Mouse (Mus musculus): ENCODE measurements around the gene Rarres2. TPM values are rescaled to one million over a fixed set of nuclear protein-coding genes. Genes with fewer than 3 reads are reported as not detected.
A peak's percentile ranks its signal among the peaks of the same experiment; 100 is the strongest.

Rarres2 gene
- polyA plus RNA-seq, 1 experiment: 87.9 TPM

DNA sequence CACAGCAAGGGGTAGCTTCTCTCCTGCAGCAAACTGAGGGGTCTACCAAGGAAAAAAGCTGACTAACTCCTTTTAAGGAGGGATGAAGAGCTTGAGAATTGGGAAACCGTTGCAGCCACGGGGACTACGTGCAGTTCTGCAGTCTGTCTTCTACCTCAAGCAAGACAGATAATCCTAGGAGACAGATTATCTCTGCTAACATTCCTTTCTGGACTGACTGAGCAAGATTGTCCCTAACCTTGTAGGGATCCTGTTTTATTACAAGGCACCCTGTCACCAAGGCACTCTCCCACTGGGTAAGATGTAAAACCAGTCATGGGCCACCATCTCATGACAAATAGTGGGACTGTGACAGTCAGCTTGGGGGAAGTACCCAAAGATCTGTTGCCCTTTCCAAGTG is 8.7 kb upstream of the Rarres2 start:
- no peak overlapping the region for H3K4me3 ChIP-seq (ENCODE audit: insufficient read depth, low read depth, low read length)
- 74% methylated on average over 3 of the region's 3 CpGs for WGBS
- no peaks in the 10 kb centered on the region for H3K27me3 ChIP-seq (replicated peaks; ENCODE audit: control insufficient read depth, insufficient read depth, low read length)
- no peak for DNase-seq
- no peak for TF ChIP-seq POLR2A (IDR thresholded peaks at IDR 0.05; ENCODE audit: low read depth, low read length)
- TF ChIP-seq CTCF (conservative IDR thresholded peaks at IDR 0.05; ENCODE audit: insufficient read depth, insufficient read length, low read depth, low read length): no peak
- H3K4me1 ChIP-seq (ENCODE audit: control insufficient read depth, insufficient read depth, low read length): peaks cover 4% of the 10 kb centered on the region; the same call in 1 of the 2 replicates
- no peak overlapping the region for H3K27ac ChIP-seq (ENCODE audit: insufficient read depth, low read depth, low read length)
- no peaks in the 10 kb centered on the region for H3K36me3 ChIP-seq (ENCODE audit: control insufficient read depth, insufficient read depth, low read length)

DNA sequence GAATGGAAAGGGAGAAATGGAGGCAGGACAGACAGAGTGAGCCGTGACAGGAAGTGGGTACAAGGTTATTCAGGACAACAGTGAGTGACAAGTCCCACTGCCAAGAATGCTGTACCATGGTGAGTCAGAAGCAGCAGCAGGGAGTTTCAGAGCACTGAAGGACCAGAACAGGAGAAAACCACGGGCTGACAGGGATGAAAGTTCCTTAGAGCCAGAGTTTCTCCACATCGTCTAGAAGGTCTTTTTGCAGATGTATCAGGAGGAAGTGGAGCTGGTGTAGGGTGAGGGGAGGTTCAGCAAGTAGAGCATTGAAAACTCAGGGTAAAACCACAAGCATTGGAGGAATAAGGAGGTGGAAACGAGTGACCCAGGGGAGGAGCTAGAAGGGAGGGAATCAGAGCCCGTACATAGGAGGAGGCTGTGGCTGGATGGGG is 6.6 kb upstream of the Rarres2 start:
- TF ChIP-seq CTCF (conservative IDR thresholded peaks at IDR 0.05; ENCODE audit: insufficient read depth, insufficient read length, low read depth, low read length) (no peak), POLR2A (IDR thresholded peaks at IDR 0.05; ENCODE audit: low read depth, low read length) (no peak)
- peak; percentile 49 for DNase-seq
- 21% methylated on average over 5 of the region's 5 CpGs for WGBS

DNA sequence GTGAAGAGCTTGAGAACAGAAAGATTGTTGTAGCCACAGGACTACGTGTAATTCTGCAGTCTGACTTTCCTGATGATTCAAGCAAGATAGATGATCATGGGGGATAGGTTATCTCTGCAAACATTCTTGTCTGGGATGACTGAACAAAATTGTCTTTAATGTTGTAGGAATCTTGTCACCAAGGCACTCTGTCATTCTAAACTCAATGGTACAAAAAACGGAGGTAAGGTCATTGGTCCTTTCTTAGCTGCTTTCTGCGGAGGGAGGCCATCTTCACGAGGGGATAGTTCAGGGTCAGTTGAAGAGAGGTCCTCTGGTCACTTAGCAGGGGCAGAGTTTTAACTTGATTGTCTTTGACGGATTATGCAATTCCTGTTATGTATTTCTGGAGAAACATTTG is 6.1 kb upstream of the Rarres2 start:
- DNase-seq: no peak
- TF ChIP-seq POLR2A (IDR thresholded peaks at IDR 0.05; ENCODE audit: low read depth, low read length): no peak
- no peak for TF ChIP-seq CTCF (conservative IDR thresholded peaks at IDR 0.05; ENCODE audit: insufficient read depth, insufficient read length, low read depth, low read length)
- WGBS: 32% methylated on average over 5 of the region's 5 CpGs
- Histone ChIP-seq H3K27me3 (replicated peaks; ENCODE audit: control insufficient read depth, insufficient read depth, low read length) (no peaks in the 10 kb centered on the region), H3K36me3 (ENCODE audit: control insufficient read depth, insufficient read depth, low read length) (no peaks in the 10 kb centered on the region), H3K27ac (ENCODE audit: insufficient read depth, low read depth, low read length) (peak overlapping the region; percentile 52), H3K4me3 (ENCODE audit: insufficient read depth, low read depth, low read length) (no peak overlapping the region), H3K4me1 (ENCODE audit: control insufficient read depth, insufficient read depth, low read length) (peaks cover 4% of the 10 kb centered on the region; the same call in 1 of the 2 replicates)

More for the DNA sequence above, 6.6 kb upstream of the Rarres2 start:
- Histone ChIP-seq H3K36me3 (ENCODE audit: control insufficient read depth, insufficient read depth, low read length) (no peaks in the 10 kb centered on the region), H3K27ac (ENCODE audit: insufficient read depth, low read depth, low read length) (peak overlapping the region; percentile 52), H3K27me3 (replicated peaks; ENCODE audit: control insufficient read depth, insufficient read depth, low read length) (no peaks in the 10 kb centered on the region), H3K4me1 (ENCODE audit: control insufficient read depth, insufficient read depth, low read length) (peaks cover 4% of the 10 kb centered on the region; the same call in 1 of the 2 replicates), H3K4me3 (ENCODE audit: insufficient read depth, low read depth, low read length) (no peak overlapping the region)

DNA sequence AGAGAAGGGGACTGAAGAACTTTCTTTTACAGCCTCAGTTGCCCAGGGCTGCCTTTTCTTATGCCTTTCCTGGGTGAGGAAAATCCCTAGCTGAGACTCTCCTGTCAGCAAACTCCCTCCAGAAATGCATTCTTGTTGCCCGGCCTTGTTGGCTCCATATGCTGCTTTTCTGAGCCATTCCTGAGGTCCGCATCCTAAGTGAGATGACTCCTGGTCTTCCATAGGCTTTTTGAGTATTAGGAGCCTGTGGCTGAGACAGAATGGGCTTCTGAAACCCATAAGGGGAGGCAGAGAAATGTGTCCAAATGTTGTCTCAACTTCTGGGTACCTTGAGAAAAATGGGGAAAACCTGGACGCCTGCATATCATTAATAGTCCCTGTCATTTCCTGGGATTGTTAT is 1.4 kb upstream of the Rarres2 start:
- WGBS: 74% methylated on average over 3 of the region's 3 CpGs
- H3K27ac ChIP-seq (ENCODE audit: insufficient read depth, low read depth, low read length): no peak overlapping the region

DNA sequence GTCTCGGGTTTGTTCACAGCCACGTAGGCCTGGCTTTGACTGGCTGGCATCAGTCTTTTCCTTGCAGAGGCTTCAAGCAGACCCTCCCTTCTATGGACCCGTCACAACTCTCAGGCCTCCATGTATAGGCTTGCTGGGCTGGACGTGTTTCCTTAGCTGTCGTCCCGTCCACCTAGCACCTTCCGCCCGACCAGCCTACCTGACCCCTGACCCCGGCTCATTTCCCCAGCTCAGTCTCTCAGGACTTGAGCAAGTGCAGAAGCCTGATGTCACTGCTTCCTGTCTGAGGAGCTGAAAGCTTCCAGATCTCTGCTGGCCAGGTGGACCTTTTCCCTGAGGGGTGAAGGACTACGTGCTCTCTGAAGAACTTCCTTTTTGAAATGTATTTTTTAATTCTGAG is 691 bp upstream of the Rarres2 start:
- 52% methylated on average over 10 of the region's 10 CpGs for WGBS
- Histone ChIP-seq H3K4me1 (ENCODE audit: control insufficient read depth, insufficient read depth, low read length) (peaks cover 21% of the 10 kb centered on the region), H3K36me3 (ENCODE audit: control insufficient read depth, insufficient read depth, low read length) (no peaks in the 10 kb centered on the region), H3K4me3 (ENCODE audit: insufficient read depth, low read depth, low read length) (no peak overlapping the region), H3K27me3 (replicated peaks; ENCODE audit: control insufficient read depth, insufficient read depth, low read length) (no peaks in the 10 kb centered on the region), H3K27ac (ENCODE audit: insufficient read depth, low read depth, low read length) (no peak overlapping the region)
- DNase-seq: peak; percentile 56
- TF ChIP-seq CTCF (conservative IDR thresholded peaks at IDR 0.05; ENCODE audit: insufficient read depth, insufficient read length, low read depth, low read length) (no peak), POLR2A (IDR thresholded peaks at IDR 0.05; ENCODE audit: low read depth, low read length) (no peak)

More for the DNA sequence above, 1.4 kb upstream of the Rarres2 start:
- H3K27me3 ChIP-seq (replicated peaks; ENCODE audit: control insufficient read depth, insufficient read depth, low read length): no peaks in the 10 kb centered on the region
- DNase-seq: no peak
- H3K36me3 ChIP-seq (ENCODE audit: control insufficient read depth, insufficient read depth, low read length): no peaks in the 10 kb centered on the region
- H3K4me3 ChIP-seq (ENCODE audit: insufficient read depth, low read depth, low read length): no peak overlapping the region
- TF ChIP-seq POLR2A (IDR thresholded peaks at IDR 0.05; ENCODE audit: low read depth, low read length): no peak
- TF ChIP-seq CTCF (conservative IDR thresholded peaks at IDR 0.05; ENCODE audit: insufficient read depth, insufficient read length, low read depth, low read length): no peak
- H3K4me1 ChIP-seq (ENCODE audit: control insufficient read depth, insufficient read depth, low read length): peaks cover 15% of the 10 kb centered on the region

DNA sequence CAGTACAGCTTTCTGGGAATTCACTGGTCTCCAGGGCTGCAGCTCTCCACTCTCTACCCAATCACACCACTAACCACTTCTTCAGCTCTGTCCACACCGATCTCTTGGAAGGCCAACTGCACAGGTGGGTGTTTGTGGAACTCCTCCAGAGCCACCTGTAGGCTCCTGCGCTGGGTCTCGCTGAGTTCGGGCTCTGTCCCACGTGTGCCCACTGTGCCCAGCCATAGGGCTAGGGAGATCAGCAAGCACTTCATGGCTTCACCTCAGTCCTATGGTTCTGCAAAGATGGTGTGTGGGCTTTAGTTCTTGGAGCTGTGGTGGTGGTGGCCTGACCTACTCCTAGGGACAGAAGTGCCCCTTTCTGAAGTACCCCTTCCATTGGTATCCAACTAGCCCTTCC is 575 bp downstream of the Rarres2 start:
- WGBS: 91% methylated on average over 5 of the region's 5 CpGs
- DNase-seq: no peak
- Histone ChIP-seq H3K4me1 (ENCODE audit: control insufficient read depth, insufficient read depth, low read length) (peaks cover 28% of the 10 kb centered on the region), H3K27me3 (replicated peaks; ENCODE audit: control insufficient read depth, insufficient read depth, low read length) (no peaks in the 10 kb centered on the region), H3K27ac (ENCODE audit: insufficient read depth, low read depth, low read length) (peak overlapping the region; percentile 58), H3K4me3 (ENCODE audit: insufficient read depth, low read depth, low read length) (peak overlapping the region; percentile 8), H3K36me3 (ENCODE audit: control insufficient read depth, insufficient read depth, low read length) (no peaks in the 10 kb centered on the region)
- TF ChIP-seq POLR2A (IDR thresholded peaks at IDR 0.05; ENCODE audit: low read depth, low read length) (no peak), CTCF (conservative IDR thresholded peaks at IDR 0.05; ENCODE audit: insufficient read depth, insufficient read length, low read depth, low read length) (no peak)

DNA sequence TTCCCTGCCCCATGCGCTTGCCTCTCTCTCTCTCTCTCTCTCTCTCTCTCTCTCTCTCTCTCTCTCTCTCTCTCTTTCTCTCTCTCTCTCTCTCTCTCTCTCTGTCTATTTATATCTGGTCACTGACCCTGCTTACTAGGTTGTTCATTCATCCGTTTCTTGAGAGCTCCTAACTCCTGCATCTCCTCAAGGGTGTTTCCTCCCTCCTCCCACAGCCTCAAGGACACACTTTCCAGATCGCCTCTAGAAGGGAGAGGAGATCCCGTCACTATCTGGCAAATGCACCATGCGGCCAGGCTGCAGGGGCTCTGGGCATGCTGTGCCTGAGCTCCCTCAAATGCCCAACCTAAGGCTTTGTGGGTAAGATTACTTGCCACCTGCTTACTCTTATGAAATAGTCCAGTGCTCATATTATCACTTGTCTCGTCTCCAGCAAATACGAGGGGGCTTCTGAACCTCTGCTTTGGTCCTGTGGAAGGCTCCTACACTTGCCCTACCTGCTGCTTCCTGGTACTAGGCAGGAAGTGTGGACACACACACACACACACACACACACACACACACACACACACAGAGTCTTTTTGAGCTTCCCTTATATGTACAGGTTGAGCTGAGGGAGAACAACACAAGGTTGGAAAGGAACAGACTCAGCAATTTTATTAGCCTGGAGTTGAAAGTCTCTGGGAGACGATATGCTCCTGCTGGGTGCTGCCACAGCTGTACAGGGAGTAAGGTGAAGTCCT is 3.4 kb downstream of the Rarres2 start:
- Histone ChIP-seq H3K4me3 (ENCODE audit: insufficient read depth, low read depth, low read length) (no peak overlapping the region), H3K36me3 (ENCODE audit: control insufficient read depth, insufficient read depth, low read length) (no peaks in the 10 kb centered on the region), H3K27me3 (replicated peaks; ENCODE audit: control insufficient read depth, insufficient read depth, low read length) (no peaks in the 10 kb centered on the region), H3K27ac (ENCODE audit: insufficient read depth, low read depth, low read length) (peak overlapping the region; percentile 63), H3K4me1 (ENCODE audit: control insufficient read depth, insufficient read depth, low read length) (peaks cover 43% of the 10 kb centered on the region)
- 27% methylated on average over 7 of the region's 8 CpGs for WGBS
- TF ChIP-seq CTCF (conservative IDR thresholded peaks at IDR 0.05; ENCODE audit: insufficient read depth, insufficient read length, low read depth, low read length) (no peak), POLR2A (IDR thresholded peaks at IDR 0.05; ENCODE audit: low read depth, low read length) (no peak)
- DNase-seq: peak; percentile 68
